Mouse (Mus musculus) megakaryocyte, embryonic 14.5 days (primary cell): ENCODE measurements at regions not wholly inside any gene's neighbourhood (a gene's known extent, or its start where the extent isn't known, plus 50 kb on each side); places are given as distances from the start of the nearest gene placed in this dataset.

ENCODE experiments used
- FLI1 ChIP-seq: IDR thresholded peaks from 2 replicates; pipeline ENCODE4 v1.6.1; 2012; ENCODE audit warnings: low read length, inconsistent platforms, mixed read lengths
- GATA1 ChIP-seq: IDR thresholded peaks from 3 replicates; pipeline ENCODE4 v1.6.1; 2012; ENCODE audit warnings: mixed read lengths, low read length, inconsistent platforms, borderline replicate concordance

- no peak for TF ChIP-seq GATA1
- TF ChIP-seq FLI1, result no peak
These were observed 3998.8 kb upstream of the Gm7489 start for GRCm38 (mm10) chr15:49885947-49886346.
